In the genomic region with DNA sequence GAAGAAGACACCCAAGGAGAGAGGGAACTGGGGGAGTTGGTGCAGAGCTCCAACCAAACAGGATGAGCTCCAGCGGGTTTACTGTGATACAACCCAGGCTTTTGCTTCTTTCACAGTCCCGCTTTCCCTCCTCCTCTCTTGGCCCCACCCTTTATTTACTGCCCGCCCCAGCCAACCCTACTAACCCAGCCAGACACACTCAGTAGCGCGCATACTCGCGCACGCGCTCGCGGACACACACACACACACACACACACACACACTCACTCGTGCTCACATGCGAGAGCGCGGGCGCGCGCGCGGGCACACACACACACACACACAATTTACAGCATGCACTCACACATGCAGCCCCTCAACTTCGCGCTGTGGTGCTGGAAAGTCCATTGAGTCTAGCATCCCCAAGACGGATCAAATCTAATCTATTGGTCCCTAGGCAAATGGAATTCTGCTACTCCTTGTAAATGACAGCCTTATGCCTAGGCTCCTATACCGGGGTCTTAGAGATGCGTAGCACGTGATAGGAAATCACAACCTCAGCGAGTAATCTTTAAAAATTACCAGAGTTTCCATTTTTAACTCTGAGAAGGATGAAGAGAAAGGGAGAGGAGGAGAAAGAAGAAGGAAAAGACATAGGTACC, we compare ENCODE assay signal across 7 mouse cellular contexts. TPM values are rescaled to one million over a fixed set of nuclear protein-coding genes. Genes with fewer than 3 reads are reported as not detected.
DNase-seq lines count a peak whose midpoint lies in the region; ATAC-seq and TF ChIP-seq lines count a peak whose summit lies in the region.

A gene (minus strand): TSS at position 134 of the 641 bp plus-strand sequence.

- H3K4me2 ChIP-seq in embryonic facial prominence, embryonic 13.5 days = peak within 1 kb of the TSS; percentile 96

- no peak within 1 kb of the TSS for H3K27ac ChIP-seq in embryonic facial prominence, embryonic 13.5 days
- H3K27ac ChIP-seq in olfactory bulb, adult 2 months (ENCODE audit: insufficient read depth, low read depth, low read length) = no peak within 1 kb of the TSS

- H3K4me1 ChIP-seq in embryonic facial prominence, embryonic 13.5 days = peaks cover 7% of the 10 kb centered on the region
- H3K4me1 ChIP-seq in olfactory bulb, adult 2 months (ENCODE audit: control insufficient read depth, insufficient read depth, low read length) = peaks cover 10% of the 10 kb centered on the region; the same call in 1 of the 2 replicates

- TF ChIP-seq POLR2A in olfactory bulb, adult 2 months (IDR thresholded peaks at IDR 0.05; ENCODE audit: insufficient read depth, low read depth, low read length) = no peak

- no peaks in the 10 kb centered on the region for H3K9me3 ChIP-seq in embryonic facial prominence, embryonic 13.5 days

- H3K9ac ChIP-seq in embryonic facial prominence, embryonic 13.5 days = peak within 1 kb of the TSS; percentile 67

- H3K27me3 ChIP-seq in embryonic facial prominence, embryonic 13.5 days = peaks cover 51% of the 10 kb centered on the region

- peak; percentile 23 for DNase-seq in layer of hippocampus, adult 11-12 months (ENCODE audit: low spot score)
- no peak for DNase-seq in layer of hippocampus, adult 9-10 months (ENCODE audit: low spot score)
- peak; percentile 21 to 33 for DNase-seq in frontal cortex, postnatal 36 days (ENCODE audit: low spot score in 2 of 2)
- DNase-seq in left cerebral cortex, postnatal 36 days (ENCODE audit: low spot score in 2 of 2) = peak; percentile 24 to 41

- peak within 1 kb of the TSS; percentile 54 for H3K4me3 ChIP-seq in embryonic facial prominence, embryonic 13.5 days
- peak within 1 kb of the TSS; percentile 55 for H3K4me3 ChIP-seq in olfactory bulb, adult 2 months (ENCODE audit: insufficient read depth, low read depth, low read length)

- peak; percentile 70; the same call in 1 of the 2 replicates for ATAC-seq in embryonic facial prominence, embryonic 13.5 days (ENCODE audit: insufficient number of reproducible peaks, insufficient read depth, low FRiP score, low TSS enrichment, low read depth)
- no peak for ATAC-seq in megakaryocyte-erythroid progenitor cell, adult 5-6 weeks (replicated peaks; ENCODE audit: low FRiP score, low TSS enrichment, poor library complexity, severe bottlenecking)

- TF ChIP-seq CTCF in olfactory bulb, adult 2 months (IDR thresholded peaks at IDR 0.05; ENCODE audit: insufficient read depth, low read depth, low read length) = no peak

- no peaks in the 10 kb centered on the region for H3K36me3 ChIP-seq in embryonic facial prominence, embryonic 13.5 days

- intact Hi-C loops in left cerebral cortex, postnatal 36 days (cut with DNase I) = no loop called here

- WGBS in embryonic facial prominence, embryonic 13.5 days = under 1% methylated on average over 26 of the region's 27 CpGs
- WGBS in olfactory bulb, adult 2 months = under 1% methylated on average over 27 of the region's 27 CpGs

RNA-seq across cellular contexts. Expression of the gene that starts here (rescaled TPM):
- 3.2 and 4.6 TPM in 2 replicates for polyA plus RNA-seq in embryonic facial prominence, embryonic 13.5 days (2015; fragmentation: Nextera tagmentation; extraction: Ambion mirVana)
- total RNA-seq in left cerebral cortex, postnatal 36 days (2021) = 10 to 100 TPM; 16.7 to 21.0 TPM
- polyA plus RNA-seq in olfactory bulb, adult 2 months (2012; ENCODE audit: insufficient read depth, insufficient read length, low replicate concordance, missing spikeins) = not detected in 2 replicates
- not detected in 2 replicates for total RNA-seq in megakaryocyte-erythroid progenitor cell, adult 5-6 weeks (2014; fragmentation: Nextera tagmentation)
- total RNA-seq in megakaryocyte-erythroid progenitor cell, adult 5-6 weeks (2017) = not detected in 2 replicates

Comparison
In these comparisons a context has a peak if more than half of its experiments do, and no peak if none do; other contexts are left out.
1. RNA of the gene that starts here (total RNA-seq): 16.7 to 21.0 TPM in left cerebral cortex, postnatal 36 days; not detected in megakaryocyte-erythroid progenitor cell, adult 5-6 weeks; every median in the first group is over 10 times any median in the second.